Mouse (Mus musculus) common myeloid progenitor, adult 5-6 weeks (primary cell): ENCODE results near the gene Hadh. TPM values are rescaled to one million over a fixed set of nuclear protein-coding genes. Genes with fewer than 3 reads are reported as not detected.

Experiments used
- ATAC-seq: replicated peaks from 2 replicates; pipeline ENCODE4 v1.8.0; 2016; ENCODE audit warnings: low read depth, mild to moderate bottlenecking, moderate TSS enrichment, inconsistent platforms; ENCODE audit not compliant: poor library complexity, severe bottlenecking
- total RNA-seq: library from RNA; stranded (forward); fragments of 200-1000, 187-1606 nt; gene quantifications from 2 replicates; pipeline ENCODE4 v1.2.3, GENCODE M21; 2017

Gene Hadh
- total RNA-seq, 1 experiment from 2014 or later = 64.4 TPM

DNA sequence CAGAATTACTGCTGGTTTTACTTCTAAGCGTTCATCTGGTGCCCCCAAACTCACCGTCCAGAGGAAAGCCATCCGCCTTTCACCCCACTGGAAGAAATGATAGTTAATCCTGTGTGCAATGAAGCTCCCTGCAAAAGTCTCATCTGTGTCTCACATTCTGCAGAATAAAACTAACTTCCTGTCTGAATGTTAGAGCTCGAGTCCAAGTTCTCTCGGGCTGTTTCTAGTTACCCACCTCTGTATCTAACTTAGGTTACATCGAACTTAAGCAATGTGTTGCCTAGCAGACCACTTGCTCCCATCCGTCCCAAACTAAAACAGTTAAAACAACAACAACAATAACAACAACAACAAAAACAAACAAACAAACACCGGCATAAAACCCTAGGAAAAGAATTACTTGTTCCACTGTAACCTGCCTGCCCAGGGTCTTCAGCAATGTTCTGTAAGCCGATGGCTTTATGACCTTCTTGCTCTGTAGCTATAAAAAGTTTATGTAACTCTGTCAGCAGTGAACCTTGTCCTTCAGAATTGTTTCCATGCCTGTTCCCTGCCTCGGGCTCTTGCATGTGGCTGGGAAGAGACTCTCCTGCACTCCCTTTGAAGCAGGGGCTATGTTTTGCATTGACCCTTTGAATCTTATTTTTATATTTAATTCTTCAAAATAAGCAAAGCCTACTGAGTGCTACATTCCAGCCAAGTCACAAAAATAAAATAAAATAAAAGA, 636 bp upstream of the Hadh start:
- ATAC-seq = peak; percentile 19

DNA sequence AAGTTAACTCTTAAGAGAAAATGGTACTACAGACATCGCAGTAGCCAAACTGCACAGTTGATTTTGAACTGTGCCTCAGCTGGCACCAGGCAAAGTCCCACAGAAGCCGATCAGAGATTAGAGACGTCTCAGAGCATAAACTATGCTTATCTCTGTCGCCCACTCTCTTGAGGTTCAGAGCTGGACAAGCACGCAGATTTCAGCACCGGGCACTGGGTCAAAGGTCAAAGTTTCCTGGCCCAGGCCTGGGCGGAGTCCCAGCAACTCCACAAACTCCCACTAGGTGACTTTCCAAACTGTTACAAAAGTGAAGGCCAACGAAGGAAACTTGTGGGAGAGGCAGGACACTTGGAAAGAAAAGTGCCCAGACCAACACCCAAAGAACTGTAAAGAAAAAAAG, 744 bp downstream of the Hadh start:
- peak; percentile 56 for ATAC-seq

DNA sequence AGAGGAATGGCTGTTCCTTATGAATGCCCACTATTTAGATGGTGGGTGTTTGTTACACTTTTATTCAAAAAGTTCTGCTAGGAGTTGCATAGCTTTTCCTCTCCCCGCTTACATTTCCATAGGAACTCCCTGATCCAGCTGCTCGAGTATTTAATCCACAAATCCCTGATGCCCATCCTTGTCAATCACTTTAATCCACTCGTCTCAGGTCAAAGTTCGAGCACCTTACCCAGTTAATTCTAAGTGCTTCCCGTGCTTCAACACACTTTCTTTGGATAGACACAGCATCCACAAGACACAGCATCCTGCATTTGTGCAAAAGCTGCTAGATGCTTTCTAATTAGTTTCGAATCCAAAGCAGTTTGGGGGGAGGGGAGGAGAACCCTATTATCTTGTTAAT, 1.5 kb downstream of the Hadh start:
- ATAC-seq = no peak

DNA sequence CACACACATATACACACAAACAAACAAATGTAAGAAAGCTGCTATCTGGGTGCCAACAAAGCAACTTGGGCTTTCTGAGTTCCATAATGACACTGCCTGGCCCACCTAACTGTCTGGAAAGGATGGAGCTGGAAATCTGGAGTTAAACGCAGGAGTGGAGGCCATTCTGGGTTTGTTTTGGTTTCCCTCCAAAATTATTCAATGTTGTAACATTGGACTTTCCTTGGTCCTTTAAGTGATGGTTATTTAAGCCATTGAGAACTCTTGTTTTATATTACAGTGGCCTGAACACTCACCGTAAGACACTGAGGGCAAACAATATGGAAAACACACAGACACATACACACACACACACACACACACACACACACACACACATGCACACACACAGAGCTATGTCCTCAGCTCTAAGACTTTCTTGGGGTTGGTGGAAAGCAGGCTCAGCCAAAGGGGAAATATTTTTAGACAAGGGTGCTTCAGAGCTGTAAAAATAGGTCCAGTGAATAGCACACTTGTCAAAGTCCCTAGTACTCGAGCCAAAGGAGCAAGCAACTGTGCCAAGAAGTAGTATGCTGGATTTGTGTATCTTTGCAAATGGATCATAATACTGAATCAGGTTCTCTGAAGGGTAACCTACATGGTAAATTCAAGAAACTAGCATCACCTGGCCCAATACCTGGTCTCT, 5.4 kb downstream of the Hadh start:
- ATAC-seq = no peak

DNA sequence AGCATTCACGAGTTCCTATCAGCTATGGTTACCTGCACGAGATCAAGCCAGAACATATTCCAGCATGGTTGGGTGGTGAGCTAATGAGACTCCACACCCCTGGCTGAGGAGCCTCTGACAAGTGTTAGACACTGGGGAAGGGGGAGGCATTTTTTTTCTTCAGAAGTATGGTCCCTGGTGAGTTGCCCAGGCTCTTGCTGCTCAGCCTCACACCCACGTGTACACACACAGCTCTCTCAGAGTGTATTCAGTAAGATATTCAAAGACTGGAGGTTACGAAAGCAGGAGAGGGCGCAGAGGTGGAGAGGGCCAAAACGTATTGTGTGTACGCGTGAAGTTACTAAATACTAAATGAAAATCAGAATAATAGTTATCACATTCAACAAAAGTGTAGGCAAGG, 6.4 kb downstream of the Hadh start:
- ATAC-seq = no peak

DNA sequence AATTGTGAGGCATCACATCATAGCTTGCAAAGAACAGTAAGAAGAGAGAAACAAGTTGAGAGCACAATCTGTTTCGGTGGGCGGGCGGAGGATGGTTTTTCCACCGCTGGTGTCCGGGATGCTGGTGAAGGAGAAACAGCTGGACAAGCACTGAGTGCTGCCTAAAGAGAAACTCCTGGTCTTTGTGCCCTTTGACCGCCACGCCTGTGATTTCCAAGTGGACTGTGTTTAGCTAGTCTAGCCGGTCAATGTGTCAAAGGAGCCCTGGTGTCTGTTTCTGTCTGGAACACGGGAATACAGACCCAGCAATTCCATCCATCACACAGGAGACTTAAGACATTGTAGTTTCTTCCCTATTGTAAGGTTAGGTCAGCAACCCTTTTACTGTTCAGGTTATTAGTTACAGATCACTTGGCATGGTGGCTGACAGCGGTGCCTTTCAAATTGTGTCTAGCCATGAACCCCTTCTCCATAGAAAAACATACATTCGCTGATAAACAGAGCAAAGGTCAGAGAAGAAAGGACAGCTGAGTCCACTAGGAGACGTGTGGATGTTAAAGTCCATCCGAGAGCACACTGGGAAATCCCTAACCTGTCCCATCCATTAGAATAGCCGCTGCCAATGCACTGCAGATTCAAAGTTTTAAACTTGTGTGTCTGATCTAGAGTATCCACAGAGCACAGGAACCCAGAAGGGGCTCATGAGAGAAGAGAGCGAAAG, 8.0 kb downstream of the Hadh start:
- no peak for ATAC-seq

DNA sequence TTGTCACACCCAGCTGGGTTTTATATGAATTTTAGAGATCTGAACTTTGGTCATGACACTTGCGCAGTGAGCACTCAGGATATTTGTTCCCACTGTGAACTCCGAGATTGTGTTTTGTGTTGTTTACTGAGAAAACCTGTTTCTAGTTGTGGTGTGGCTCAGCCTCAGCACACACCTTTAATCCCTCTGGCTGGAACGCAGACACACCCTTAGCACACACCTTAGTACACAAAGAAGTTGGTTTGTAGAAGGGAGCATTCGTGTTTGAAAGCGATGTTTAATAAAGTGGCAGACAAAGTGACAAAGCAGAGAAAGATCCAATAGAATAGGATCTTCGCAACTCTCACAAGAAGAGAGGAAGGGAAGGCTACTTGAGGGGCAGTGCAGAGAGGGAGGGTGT, 11.5 kb downstream of the Hadh start:
- ATAC-seq = no peak

DNA sequence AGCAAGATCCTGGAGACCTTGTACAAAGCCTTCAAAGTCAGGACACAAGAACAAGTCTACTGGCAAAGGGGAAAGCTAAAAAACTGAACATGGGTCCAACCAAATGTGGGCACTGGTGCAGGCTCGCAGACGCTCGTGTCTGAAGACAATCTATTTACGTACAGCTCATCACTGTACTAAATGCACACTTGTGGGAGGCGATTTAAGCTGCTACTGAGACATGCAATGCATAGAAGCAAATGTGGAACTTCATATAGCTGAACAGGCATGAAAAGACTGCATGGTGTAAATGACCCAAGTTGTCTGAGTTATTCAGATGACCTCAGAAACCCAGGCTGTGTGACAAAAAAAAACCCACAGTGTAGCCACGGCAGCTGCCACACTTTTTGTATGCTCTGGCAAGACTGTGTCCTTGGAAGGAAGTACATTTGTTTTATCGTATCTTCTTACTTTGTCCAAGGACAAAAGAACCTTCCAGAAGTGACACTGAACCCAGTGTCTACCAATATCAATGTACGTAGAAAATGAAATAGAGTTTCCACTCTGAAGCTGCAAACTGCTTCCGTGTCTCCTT, 12.4 kb downstream of the Hadh start:
- no peak for ATAC-seq

DNA sequence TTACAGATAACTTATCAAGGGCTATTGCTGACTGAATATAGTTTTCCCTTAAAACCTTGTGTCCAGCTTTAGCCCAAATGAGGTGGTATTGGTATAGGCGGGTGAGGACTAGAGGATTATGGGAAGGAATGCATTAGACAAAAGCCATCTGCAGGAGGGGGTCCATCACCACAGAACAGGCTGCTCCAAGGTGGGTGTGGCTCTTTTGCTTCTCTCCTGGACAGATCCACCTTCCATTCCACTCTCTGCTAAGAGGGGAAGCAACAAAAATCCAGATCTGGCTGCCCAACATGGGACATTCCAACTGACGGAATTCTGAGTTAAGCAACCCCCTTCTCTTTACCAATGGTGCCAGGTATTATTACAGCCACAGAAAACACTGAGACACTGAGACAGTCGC, 13.0 kb downstream of the Hadh start:
- ATAC-seq = no peak

DNA sequence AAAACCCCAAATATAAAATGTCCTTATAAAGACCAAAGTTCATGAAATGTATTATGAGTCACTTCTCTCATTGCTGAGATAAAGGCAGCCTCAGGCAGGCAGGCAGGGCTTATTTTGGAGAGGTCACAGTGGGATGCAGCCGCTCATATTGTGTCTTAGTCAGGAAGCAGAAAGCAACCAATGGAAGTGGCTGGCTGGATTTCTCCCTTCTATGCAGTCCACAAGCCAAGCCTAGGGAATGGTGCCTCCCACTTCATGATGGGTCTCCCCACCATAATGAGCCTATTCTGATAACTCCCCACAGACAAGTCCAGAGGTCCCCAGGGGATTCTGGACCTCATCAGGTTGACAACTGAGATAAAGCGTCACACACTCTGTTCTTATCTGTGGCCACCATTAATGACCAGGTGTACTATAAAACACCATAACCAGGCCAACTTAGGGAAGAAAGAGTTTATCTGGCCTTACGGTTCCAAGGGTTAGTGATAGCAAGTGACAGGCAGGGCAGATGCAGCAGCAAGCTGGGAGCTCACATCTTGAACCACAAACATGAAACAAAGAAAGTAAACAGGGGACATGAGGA, 16.4 kb downstream of the Hadh start:
- no peak for ATAC-seq

DNA sequence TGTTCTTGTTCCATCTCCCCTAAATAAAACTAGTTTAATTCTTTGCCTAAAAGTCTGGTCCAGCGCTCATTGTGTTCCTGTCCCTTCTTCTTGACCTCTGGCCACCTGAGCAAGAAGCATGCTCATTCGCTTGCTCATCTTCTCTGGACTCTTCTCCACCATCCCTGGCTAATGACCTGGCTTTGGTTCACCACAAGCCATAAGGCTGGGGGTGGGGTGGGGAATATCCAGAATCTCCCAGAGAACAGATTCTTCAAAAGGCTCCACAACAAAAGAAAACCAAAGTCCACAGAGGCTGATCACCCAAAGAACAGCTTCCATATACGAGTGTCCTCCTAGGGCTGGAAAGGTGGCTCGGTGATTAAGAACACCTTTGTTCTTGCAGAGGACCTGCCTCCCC, 16.9 kb downstream of the Hadh start:
- ATAC-seq = no peak

DNA sequence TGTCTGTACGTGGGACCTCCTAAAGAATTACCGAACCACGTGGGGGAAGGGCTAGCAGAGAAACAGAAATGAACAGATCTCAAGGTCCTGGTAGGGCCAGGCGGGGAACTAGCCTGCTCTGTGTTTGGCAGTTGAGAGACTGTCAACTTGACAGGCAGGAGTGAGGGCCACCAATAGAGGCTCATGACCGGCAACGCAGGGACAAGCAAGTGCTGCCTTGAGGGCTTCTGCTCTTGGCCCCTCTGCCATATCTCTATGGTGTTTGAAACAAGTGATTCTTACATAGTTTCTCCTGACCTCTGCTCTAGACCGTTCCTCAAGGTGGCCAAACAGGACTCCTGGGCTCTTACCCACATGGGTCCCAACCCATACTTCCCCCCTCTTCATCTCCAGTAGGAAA, 20.3 kb downstream of the Hadh start:
- no peak for ATAC-seq

DNA sequence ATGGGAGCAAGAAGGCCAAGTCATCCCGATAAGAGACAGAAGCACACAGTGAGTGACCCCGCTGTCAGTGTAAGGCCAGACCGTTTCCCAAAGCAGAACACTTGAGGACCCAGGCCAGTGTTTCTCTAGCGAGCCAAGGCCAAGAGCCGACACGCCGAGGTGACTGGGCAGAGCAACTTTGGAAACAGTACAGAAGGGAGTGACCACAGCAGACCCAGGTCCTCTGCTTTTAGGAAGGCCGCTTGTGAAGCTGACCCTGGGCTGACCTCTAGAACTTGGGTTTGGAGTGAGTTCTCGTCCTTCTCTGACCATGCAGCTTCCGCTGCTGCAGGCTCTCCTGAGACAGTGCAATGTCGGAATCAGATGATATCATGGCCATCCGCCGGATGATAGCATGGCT, 20.9 kb downstream of the Hadh start:
- ATAC-seq = no peak

DNA sequence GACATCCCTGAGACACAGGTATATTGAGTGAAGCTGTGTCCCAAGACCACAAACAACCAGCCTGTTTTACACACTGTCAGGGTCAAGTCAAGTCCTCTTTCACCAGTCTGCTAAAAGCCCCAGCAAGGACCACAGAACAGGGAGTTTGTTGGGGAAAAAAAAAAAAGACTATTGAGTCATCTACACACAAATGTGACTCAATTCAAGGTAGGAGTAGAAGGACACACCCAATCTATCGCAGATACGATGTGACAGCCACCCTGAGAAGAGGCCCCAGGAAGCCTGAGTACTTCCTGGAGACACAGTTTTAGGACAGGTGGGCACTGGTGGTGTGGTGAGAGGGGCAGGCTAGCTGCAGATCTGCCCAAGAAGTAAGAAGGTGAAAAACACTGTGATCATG, 21.6 kb downstream of the Hadh start:
- ATAC-seq = no peak

DNA sequence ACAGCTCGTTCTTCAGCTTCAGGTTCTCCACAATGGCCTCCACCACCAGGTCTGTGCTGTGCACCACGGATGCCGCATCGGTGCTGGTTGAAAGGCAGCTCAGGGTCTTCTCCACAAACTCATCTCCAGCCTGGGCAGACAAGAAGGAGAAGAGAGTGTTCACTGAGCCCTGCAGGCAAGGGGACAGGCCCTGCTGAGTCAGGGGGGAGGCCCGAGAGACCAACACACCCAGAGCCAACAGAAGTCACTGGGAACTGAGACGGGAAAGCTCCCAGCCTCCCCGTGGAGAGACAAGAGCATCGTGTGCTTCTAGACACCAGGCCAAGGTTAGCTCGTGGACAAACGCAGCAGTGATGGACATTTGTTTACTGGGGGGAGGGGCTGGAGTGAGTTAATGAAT, 23.5 kb downstream of the Hadh start:
- no peak for ATAC-seq

DNA sequence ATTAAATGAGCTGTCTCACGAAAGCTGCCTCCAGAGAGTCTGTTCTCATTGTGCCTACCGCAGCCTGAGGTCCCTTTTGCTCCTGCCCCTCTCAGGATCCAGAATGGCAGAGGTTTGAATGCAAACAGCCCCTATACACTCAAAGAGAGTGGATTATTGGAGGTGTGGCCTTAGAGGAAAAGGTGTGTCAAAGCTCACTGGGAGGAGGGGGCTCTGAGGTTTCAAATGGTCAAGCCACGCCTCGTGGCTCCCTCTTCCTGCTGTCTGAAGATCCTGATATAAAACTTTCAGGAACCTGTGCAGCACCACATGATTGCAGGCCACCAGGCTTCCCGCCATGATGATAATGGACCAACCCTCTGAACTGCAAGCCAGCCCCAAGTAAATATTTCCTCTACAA, 24.1 kb downstream of the Hadh start:
- no peak for ATAC-seq

DNA sequence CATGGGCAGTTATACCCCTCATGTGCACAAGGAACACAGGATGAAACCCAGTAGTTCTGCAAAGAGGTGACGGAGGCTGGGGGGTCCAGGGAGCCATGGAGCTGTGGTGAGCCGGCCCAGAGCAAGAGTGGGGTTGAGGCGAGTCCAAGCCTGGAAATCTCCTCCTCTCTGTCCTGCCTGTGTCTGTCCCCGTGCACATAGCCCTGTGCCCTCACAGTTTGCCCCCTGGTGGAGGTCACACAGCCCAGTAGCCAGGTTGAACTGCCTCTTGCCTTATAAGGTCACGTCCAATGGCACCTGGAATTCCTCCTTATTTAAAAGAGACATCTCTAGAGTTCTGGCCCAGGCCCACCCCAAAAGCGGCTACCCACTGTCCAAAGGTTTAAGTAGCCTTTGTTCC, 24.5 kb downstream of the Hadh start:
- ATAC-seq = no peak

DNA sequence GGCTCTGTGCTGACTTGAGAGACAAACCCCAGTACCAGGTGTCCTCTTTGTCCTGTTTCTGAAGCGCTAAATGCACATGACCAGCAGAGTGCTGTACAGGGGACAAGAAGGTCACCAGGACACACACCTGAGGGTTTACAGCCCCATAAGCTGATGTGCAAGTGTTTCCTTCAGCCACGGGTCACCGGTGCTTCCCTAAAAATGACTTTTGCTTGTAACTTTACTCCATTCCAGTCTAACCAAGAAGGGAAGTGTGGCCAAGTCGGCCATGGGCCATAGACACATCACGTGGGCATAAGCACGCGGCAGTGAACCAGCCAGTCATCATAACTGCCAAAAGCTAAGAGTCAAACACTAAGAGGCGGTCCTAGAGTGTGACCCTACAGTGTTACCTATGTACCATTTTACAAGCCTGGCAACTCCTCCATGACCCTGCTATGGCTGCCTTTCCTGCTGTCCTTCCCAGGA, 25.3 kb downstream of the Hadh start:
- peak; percentile 19; the same call in 1 of the 2 replicates for ATAC-seq

DNA sequence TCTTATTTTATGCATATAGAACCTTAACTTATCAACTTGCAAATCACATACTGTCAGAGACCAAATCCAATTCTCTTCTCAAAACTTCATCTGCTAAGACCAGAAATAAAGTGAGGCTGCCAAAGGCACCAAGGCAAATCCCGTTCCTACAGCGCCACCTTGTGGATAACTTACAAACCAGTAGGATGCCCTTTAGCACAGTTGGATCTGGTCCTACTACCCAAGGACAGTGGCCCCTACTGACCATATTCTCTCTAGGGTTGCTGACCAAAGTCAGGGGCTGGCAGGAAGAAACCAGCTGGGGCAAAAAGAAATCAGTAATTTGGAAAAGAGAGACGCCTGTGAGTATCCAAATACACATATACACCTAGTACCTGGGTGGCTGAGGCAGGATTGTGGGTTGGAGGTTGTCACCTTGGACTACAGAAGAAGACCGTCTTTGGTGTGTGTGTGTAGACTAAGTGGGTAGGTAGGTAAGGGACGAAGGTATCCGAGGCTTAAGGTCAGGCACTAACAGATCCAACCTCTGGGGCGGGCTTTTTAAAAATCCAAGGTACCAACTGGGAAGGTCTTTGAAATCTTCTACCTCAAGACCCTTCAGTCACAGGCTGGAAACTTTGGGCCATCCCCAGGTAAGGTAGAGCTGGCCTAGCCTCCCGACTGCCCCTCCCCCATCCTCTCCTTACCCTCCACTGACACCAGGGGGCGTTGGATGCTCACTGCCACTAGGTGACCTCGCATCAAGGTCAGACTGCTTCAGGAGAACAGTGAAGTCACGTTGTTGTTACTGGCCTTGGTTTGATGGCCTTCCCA, 25.9 kb downstream of the Hadh start:
- ATAC-seq = peak; percentile 87
